Mouse (Mus musculus): ENCODE measurements around the gene Kif1c.

GRCm38 (mm10) chr11:70674014-70674413 is 26.3 kb upstream of the Kif1c start:
- TF ChIP-seq POLR2A (IDR thresholded peaks at IDR 0.05; ENCODE audit: control insufficient read depth in 1 of 2, insufficient read depth in 1 of 2, low read depth in 1 of 2, low read length in 2 of 2, poor library complexity in 1 of 2) (no peak), ETS1 (IDR thresholded peaks at IDR 0.05; ENCODE audit: low read depth, low read length) (no peak), TAL1 (IDR thresholded peaks at IDR 0.05; ENCODE audit: low read length) (no peak), CTCF (IDR thresholded peaks at IDR 0.05 in 2 of 3, conservative IDR thresholded peaks at IDR 0.05 in 1 of 3; ENCODE audit: control insufficient read depth in 1 of 3, insufficient read depth in 1 of 3, low read depth in 2 of 3, low read length in 3 of 3, poor library complexity in 1 of 3, severe bottlenecking in 1 of 3) (no peak), GATA1 (IDR thresholded peaks at IDR 0.05; ENCODE audit: low read depth, low read length) (no peak), MXI1 (IDR thresholded peaks at IDR 0.05; ENCODE audit: low read depth, low read length) (no peak), ZNF384 (IDR thresholded peaks at IDR 0.05; ENCODE audit: low read depth, low read length) (no peak), TCF12 (IDR thresholded peaks at IDR 0.05; ENCODE audit: low read depth, low read length) (no peak), ZC3H11A (IDR thresholded peaks at IDR 0.05; ENCODE audit: low read depth, low read length) (no peak), CHD1 (IDR thresholded peaks at IDR 0.05; ENCODE audit: low read depth, low read length) (no peak)
